Mouse (Mus musculus) ES-CJ7 (cell line): Measurements from ENCODE around the gene Atf6b.

ENCODE experiments used
- DNase-seq: peaks from one replicate; pipeline ENCODE4 v3.0.0; 2011; ENCODE audit warnings: low read depth, low spot score

Atf6b gene

DNA sequence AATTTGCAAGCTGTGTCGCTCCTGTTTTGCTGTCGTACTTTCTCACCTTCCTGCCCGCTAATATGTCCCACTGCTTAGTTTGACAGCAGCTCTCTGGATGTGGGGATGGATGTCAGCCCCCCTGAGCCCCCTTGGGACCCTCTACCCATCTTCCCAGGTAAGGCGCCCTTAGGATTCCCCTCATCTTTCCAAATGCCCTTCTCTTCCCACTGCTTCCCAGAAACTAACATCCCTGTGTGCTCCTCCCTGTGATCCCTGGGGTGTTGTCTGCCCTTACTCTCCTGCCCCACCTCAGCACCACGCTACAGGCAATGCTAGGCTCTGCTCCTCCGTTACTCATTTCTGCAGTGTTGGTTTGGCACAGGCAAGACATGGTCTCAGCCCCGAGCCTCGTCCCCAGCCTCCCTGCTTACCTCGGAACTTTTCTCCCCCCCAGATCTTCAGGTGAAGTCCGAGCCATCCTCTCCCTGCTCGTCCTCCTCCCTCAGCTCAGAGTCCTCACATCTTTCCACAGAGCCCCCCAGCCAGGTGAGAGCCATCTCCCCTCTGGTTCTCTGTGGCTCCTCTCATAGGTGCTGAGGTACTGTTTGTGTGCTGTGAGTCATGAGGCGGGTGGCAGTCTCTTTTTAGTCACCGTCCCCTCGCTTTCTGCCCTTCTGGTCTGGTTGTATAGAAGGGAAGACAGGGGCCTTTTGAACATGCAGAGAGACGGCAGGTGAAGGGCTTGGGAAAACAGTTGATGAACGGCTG lies 1.4 kb downstream of the Atf6b start:
- no peak for DNase-seq

DNA sequence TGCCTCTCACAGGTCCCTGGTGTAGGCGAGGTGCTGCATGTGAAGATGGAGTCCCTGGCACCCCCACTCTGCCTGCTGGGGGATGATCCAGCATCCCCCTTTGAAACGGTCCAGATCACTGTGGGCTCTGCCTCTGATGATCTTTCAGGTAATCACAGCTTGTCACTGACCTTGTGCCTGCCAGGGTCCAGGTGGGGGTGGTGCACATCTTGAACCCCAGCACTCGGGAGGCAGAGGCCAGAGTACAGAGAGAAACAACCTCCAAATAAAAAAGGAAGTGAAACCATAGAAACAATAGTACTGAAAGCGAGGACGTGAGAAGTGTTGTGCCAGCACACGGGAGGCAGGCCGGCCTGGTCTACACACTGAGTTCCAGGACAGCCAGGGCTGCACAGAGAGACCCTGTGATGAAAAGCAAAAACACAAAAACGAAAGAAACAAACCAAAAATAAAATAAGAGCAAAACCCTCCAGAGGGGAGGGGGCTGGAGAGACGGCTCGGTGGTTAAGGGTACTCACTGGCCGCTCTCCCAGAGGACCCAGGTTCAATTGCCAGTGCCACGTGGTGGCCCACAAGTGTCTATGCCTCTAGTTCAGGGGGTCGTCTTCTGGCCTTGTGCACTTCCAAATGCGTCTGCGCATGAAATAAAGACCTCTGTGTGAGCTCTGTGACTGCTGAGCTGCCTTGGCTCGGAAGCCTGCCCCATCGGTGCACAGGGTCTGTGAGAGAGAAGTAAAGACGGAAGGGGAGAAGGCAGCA lies 2.3 kb downstream of the Atf6b start:
- DNase-seq: no peak

DNA sequence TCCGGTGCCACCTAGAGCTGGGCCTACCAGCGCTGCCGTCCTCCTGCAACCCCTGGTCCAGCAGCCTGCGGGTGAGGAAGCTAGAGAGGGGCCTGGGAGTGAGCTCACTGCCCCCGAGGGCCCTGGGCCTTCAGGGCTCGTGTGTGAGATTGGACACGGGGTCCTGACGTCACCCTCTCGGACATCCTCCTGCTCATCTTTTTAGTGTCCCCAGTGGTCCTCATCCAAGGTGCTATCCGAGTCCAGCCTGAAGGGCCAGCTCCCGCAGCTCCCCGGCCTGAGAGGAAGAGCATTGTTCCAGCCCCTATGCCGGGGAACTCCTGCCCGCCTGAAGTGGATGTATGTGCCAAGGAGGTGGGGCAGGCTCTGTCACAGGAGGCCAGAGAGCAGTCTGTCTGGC lies 3.8 kb downstream of the Atf6b start:
- no peak for DNase-seq

DNA sequence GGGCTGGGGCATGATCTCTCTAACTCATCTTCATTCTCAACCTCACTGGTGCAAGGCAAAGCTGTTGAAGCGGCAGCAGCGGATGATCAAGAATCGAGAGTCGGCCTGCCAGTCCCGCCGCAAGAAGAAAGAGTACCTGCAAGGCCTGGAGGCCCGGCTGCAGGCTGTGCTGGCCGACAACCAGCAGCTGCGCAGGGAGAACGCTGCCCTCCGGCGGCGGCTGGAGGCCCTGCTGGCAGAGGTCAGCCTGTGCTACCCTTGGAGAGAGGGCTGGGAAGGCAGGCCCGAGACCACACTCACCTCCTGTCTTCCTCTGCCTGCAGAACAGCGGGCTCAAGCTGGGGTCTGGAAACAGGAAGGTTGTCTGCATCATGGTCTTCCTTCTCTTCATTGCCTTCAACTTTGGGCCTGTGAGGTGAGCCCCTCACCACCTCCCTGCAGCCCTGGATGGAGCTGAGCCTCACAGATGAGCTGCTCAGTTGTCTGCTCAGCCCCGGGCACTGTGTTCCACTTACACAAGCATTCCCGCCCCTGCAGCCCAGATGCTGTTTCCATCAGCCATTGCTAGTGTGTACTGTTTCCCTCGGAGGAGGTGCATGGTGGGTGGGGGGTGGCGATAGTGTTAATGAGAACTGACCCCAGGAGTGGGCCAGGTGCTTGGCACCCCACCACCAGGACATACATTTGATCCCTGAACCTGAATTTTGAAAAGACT lies 4.7 kb downstream of the Atf6b start:
- peak; percentile 56 for DNase-seq

DNA sequence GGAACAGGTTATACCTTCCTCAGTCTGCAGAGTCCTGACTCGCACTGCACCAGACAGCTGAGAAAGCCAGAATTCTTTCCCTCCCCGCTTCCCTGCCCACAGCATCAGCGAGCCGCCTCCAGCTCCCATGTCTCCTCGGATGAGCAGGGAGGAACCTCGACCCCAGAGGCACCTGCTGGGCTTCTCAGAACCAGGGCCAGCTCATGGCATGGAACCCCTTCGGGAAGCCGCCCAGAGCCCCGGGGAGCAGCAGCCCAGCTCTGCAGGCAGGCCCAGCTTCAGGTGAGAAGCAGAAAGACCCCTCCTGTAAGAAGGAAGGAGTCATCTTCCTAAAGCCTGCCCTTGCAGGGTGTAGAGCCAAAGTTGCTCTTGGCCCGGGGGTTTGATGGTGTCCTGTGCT lies 5.6 kb downstream of the Atf6b start:
- no peak for DNase-seq

DNA sequence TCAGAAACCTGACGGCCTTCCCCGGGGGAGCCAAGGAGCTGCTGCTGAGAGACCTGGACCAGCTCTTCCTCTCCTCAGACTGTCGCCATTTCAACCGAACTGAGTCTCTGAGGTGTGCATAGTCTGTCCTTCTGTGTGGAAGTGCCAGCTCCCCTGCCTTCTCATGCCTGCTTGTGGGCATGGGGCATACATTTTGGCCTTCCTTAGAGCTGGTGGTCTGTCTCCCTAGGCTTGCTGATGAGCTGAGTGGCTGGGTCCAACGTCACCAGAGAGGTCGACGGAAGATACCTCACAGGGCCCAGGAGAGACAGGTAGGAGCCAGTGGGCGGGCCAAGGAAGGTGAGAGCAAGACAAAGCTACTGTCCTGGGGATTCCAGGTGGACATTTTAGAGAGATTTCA lies 6.0 kb downstream of the Atf6b start:
- no peak for DNase-seq

DNA sequence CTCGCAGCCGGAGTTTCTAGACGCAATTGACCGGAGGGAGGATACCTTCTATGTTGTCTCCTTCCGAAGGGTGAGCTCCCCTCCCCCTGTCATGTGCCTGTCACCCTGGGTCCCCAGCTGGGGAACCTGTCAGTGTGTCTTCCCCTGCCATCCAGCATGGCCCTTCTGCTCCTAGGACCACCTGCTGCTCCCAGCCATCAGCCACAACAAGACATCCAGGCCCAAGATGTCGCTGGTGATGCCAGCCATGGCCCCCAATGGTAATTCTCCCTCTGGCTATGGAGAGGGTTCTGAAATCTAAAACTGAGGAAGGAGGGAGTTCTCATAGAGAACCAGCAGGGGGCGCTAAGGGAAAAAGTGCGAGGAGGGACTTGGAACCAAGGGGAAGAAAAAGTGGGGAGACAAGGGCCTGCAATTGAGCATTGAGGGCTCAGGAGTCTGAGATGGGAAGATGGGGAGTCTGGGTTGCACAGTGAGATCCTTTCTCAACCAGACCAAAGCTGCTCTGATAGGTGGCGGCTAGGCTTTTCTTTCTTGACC lies 6.9 kb downstream of the Atf6b start:
- peak; percentile 64 for DNase-seq

DNA sequence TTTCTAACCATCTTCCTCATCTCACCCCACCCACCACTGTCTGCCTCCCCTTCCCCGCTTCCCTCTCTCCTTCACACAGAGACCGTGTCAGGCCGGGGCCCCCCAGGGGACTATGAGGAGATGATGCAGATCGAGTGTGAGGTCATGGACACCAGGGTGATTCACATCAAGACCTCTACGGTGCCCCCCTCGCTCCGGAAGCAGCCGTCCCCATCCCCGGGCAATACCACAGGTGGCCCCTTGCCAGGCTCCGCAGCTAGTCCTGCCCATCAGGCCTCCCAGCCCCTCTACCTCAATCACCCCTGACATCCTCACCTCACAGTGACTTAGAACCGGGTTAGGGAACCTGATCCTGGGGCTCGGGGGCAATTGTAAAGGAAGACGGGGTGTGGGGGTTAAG lies 7.4 kb downstream of the Atf6b start:
- DNase-seq: no peak

DNA sequence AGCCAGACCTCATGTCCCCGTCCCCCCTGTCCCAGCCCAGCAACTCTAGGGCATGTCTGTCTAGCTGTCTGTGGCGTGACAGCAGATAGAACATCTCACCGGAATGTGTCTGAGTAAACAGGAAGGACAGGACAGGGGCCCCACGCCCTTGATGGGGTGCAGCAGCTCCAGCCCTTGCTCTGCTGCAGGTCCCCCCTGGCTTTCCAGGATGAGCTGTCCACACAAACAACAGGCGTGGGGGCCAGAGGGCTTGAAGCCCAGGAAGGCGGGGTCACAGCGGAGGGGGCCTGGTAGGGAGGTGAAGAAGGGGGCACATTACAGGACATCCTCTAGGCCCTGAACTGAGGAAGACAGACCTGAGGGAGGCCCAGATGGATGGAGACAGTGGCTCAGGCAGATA lies 8.2 kb downstream of the Atf6b start:
- DNase-seq: no peak

DNA sequence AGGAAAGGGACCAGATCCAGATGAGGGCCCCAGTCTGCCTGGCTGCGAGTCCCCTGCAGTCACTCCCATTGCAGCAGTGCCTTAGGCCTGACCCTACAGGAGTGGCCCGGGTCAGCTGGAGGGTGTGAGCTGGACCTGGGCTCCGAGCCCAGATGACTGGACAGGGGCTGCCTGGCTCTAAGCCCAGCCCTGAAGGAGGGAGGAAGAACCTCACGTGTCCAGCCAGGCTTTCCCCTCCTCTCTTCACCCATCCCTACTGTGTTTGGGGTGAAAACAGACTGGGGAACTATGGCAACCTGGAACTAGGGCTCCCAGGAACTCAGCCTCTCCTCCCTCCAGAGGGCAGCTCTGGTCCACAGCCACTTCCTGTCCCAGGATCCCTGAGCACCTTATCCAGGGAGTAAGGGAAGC lies 8.6 kb downstream of the Atf6b start:
- no peak for DNase-seq

DNA sequence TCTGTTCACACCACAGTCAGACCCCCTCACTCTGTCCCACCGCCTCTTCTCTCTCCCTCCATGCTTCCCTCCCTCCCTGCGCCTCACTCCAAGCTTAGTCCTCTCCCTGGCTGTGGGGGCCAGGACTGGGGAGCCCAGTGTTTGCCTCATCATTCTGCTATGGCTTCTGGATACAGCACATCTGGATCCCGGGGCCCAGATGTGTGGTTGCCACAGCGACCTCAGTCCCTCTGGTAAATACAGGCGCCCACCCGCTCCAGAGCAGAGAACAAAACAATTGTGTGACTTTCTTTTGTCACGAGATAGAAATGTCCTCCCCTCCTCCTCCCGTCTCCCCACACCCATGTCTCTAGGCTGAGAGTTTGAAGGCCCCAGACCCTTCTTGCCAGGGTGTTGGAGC lies 9.7 kb downstream of the Atf6b start:
- DNase-seq: no peak

DNA sequence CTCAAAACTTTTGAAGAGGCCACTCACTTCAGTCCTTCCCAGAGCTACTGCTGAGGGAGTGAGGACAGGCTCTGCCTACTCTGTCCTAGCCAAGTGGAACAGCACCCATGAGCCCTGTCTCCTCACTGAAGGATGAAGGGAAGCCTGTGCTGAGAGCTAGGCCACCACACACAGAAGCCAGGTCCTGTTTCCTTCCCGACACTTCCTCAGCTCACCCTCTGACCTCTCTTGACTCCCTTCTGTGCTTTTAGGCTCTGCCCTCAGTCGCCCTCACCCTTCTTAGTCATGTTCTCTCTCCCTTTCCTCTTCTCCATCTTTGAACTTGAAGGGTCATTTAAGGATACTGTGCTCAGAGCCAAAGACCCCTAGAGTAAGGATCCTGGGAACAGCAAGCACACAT lies 10.3 kb downstream of the Atf6b start:
- no peak for DNase-seq

DNA sequence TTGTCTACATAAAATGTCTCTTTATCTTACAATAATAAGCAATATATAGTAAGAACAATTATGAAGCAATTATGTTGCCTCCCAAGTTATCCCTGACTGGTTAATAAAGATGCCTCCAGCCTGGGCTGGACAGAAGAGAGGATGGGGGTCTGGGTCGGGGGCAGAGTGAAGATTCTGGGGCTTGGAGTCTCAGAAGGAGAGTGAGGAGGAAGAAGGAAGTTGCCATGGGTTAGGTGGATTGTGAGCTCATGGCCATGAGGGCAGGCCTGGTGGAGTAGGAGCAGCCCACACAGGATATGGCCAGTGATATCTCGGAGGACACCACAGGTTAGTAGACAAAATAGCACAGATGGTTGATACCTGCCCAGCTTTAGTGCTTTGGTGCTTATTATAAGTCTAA lies 11.2 kb downstream of the Atf6b start:
- DNase-seq: no peak

DNA sequence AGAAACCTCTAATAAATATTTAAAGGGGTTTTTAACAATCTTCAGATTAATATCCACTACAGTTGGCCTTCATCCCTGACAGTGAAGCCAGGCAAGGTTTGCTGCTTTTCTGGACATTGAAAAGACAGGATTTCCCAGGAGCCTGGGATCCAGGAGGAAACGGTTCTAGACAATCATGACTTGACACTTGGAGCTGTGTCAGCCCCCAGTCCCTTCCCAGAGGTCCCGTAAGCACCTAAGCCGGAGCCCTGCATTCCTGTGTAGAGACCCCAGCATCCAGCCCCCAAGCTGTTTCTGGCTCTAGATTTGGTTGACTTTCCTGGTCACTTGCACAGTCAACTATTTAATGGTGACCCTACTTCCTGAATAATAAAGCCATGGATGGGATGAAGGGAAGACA lies 11.6 kb downstream of the Atf6b start:
- no peak for DNase-seq

DNA sequence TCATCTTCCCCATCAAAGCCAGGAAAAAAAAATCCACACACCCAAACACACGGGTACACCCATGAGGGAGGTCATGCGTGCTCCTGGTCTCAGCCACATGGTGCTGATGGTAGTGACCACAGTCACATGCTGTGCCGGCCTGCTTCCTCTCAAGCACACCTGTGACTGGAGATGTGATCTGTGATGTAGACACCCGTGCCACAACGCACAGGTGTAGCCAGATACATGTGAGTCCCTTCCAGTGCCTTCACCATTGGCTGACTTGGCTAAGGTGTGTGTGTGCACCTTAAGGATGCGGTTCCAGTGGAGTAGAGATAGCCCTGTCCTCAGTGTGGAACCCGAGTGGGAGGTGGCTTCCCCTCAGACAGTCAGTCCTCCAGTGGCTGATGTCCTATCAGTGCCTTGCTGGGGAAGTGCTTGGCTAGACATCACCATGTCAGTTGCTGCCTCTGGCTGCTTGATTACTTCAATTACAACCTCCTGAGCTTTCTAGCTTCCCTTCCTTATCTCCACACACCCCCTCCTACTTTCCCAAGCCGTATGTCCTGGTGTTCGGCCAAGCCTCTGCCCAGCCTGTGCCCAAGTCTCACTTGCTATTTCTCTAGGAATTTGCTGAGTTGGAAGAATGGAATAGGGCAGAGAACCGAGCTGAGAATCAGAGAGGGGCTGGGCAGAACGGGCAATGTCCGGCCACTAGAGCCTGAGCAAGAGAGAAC lies 12.4 kb downstream of the Atf6b start:
- no peak for DNase-seq

DNA sequence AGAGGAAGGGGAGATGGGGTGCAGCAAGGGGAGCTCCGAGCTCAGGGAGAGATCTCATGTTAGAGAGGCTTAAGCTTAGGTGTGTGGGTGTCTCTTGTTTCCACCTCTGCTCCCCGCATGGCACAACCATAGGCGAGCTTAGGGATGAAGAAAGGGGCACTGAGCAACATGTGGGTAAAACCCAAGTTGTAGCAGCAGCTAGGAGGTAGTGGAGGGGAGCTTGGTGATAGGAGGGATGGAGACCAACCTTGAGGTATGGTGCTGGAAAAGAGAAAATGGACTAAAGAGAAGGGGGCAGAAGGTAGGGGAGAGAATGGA lies 12.9 kb downstream of the Atf6b start:
- DNase-seq: no peak

DNA sequence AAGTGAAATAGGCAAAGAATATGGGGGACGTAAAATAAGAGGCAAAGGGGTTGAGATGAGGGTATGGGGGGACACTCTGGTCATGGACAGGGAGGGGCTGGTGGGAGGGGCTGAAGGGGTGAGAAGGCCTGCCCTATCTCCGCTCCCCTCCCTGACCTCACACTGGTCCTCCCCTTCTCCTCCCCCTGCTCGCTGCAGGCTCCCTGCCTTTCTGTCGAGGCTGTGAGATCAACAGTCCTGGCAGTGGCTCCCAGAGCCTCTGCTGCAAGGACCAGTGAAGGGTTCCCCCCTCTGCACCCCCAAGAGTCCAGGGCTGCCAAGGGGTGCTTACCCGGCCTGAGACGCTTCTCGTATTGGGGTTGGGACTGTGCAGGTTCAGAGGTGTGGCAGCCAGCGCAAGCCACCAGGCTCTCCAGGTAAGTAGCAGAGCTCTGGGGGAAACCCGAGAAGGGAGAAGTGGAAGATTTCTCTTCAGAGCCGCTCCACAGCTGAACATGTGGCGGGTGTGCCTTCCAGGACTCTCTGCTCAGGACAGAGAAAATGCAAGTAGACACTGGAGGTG lies 13.4 kb downstream of the Atf6b start:
- no peak for DNase-seq

DNA sequence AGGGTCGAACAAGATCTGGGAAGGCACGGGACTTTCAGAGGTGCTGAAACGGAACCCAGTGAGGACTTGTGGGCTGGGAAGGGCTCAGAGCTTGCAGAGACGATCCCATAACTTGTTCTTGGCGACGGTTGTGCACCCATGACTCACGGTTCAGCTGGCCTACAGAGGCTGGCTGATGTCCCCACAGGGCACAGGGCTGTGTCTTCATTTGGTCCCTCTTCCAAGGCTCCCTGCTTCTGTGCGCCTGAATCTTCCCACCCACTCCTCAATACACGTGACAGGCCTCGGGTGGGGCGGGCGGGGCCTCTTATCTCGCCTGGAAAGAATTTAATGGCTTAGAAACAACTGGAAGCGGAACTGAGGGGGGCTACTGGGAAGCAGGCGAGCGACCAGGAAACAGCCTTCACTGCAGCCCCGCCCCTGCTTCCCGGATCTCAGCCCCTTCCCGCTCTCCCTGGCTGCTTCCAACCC lies 14.2 kb downstream of the Atf6b start:
- DNase-seq: no peak

DNA sequence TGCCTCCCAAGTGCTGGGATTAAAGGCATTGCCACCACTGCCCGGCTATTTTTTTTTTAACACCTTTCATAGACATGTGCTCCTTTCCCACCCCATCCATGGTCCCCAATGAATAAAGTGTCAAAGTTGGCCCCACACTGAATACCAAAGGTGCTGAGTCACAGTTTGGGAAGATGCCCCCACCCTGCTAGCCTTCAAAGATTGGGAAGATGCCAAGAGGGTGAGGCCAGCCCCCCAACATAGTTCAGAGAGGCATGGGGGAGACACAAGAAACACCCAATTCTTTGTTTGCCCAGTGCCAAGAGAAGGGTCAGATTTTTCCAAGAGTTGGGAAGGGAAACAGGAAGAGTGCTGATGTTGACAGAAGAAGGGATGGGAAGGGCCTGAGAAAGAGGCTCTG lies 15.5 kb downstream of the Atf6b start:
- DNase-seq: no peak

DNA sequence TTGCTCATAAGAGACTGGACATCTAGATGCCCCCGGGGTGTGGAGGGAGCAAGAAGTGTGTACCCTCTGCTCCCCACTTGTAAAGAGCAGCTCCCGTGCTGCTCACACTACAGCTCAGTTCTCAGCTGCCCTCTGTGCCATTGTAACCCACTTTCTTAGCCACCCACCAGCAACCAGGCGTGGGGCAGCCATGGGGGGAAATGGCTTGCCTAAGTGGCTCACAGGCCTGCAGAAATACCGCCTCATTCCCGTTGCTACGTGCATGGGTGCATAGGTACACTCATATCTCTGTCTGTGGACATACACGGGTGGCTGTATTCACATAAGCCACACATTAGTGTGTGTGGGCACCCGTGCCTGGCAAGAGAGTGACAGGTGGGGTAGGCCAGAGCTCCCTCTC lies 16.0 kb downstream of the Atf6b start:
- no peak for DNase-seq

DNA sequence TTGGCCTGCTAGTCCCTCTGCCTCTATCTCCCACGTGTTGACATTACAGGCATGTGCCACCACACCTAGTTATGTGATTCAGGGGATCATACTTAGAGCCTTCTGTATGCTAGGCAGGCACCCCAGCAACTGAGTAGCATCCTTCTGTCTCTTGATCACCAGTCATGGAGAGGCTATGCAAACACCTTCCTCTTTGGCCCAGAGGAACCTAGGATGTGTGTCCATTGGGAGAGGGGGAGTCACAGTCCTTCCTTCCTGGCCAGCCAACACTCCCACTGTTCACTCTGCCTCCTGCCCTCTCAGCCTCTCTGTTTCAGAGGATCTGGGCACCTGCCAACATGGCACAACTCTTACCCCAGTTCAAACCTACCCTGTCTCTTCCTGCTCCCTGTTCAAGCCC lies 16.6 kb downstream of the Atf6b start:
- DNase-seq: no peak

DNA sequence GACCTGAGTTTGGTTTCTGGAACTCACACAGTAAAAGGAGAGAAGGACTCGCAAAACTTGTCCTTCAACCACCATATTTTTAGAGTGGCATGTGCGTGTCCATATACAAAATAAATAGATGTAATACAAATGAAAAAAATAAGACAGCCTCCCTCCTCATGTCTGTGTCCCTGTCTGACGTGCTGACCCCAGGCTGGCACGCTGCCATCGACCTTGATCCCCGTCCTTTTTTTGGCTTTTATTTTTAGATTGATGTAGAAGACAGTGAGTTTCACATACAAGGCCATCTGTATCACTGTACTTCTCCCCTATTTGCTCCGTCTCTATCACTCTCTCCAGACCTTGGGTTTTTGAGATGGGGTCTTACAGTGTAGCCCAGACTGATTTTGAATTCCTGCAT lies 17.5 kb downstream of the Atf6b start:
- DNase-seq: no peak
